Comparison of ENCODE assay signal across 8 mouse cellular contexts in genomic region chr7:119794251-119794638, GRCm38 (mm10). TPM values are rescaled to one million over a fixed set of nuclear protein-coding genes. Genes with fewer than 3 reads are reported as not detected.
DNase-seq lines count a peak whose midpoint lies in the region; ATAC-seq lines count a peak whose summit lies in the region.

No protein-coding gene starts in this region.

- peaks cover 11% of the 10 kb centered on the region for H3K36me3 ChIP-seq in limb, embryonic 13.5 days
- H3K36me3 ChIP-seq in neural tube, embryonic 13.5 days: peaks cover 8% of the 10 kb centered on the region

- H3K9me3 ChIP-seq in limb, embryonic 13.5 days: no peaks in the 10 kb centered on the region
- H3K9me3 ChIP-seq in neural tube, embryonic 13.5 days: no peaks in the 10 kb centered on the region

- 0% methylated on average over 21 of the region's 21 CpGs for WGBS in limb, embryonic 13.5 days
- WGBS in neural tube, embryonic 13.5 days: under 1% methylated on average over 21 of the region's 21 CpGs

- ATAC-seq in erythroid progenitor cell, adult 5-6 weeks (replicated peaks; ENCODE audit: low FRiP score, poor library complexity, severe bottlenecking): peak; percentile 79
- ATAC-seq in limb, embryonic 13.5 days (ENCODE audit: low FRiP score, low read depth): peak; percentile 75; the same call in 1 of the 2 replicates
- peak; percentile 57 for ATAC-seq in neural tube, embryonic 13.5 days (ENCODE audit: low read depth)

- H3K9ac ChIP-seq in limb, embryonic 13.5 days: peak overlapping the region; percentile 84
- H3K9ac ChIP-seq in neural tube, embryonic 13.5 days: peak overlapping the region; percentile 85

- DNase-seq in right cerebral cortex, postnatal 14 days: peak; percentile 3
- no peak for DNase-seq in right cerebral cortex, adult 2 months (ENCODE audit: low spot score in 2 of 2)
- no peak for DNase-seq in gastrocnemius, postnatal 10 days
- DNase-seq in layer of hippocampus, adult 18-20 months (ENCODE audit: low spot score in 2 of 2): no peak
- DNase-seq in ovary, postnatal 14 days (ENCODE audit: low spot score): no peak

- peak overlapping the region; percentile 71 for H3K4me3 ChIP-seq in limb, embryonic 13.5 days
- peak overlapping the region; percentile 72 for H3K4me3 ChIP-seq in neural tube, embryonic 13.5 days

- peak overlapping the region; percentile 81 for H3K27ac ChIP-seq in limb, embryonic 13.5 days
- peak overlapping the region; percentile 70 for H3K27ac ChIP-seq in neural tube, embryonic 13.5 days (replicated peaks)

- peak overlapping the region; percentile 82 for H3K4me2 ChIP-seq in limb, embryonic 13.5 days (replicated peaks)
- H3K4me2 ChIP-seq in neural tube, embryonic 13.5 days: peak overlapping the region; percentile 88

- H3K4me1 ChIP-seq in limb, embryonic 13.5 days: peaks cover 14% of the 10 kb centered on the region
- peaks cover 18% of the 10 kb centered on the region for H3K4me1 ChIP-seq in neural tube, embryonic 13.5 days (replicated peaks)

- H3K27me3 ChIP-seq in limb, embryonic 13.5 days: no peaks in the 10 kb centered on the region
- no peaks in the 10 kb centered on the region for H3K27me3 ChIP-seq in neural tube, embryonic 13.5 days

RNA-seq across cellular contexts. Expression of gene Eri2, which starts 0.4 kb away (rescaled TPM):
- total RNA-seq in erythroid progenitor cell, adult 5-6 weeks (2015; ENCODE audit: low replicate concordance): 15.5 and 21.6 TPM in 2 replicates
- 9.4 and 24.1 TPM in 2 replicates for total RNA-seq in erythroid progenitor cell, adult 5-6 weeks (2017; ENCODE audit: low replicate concordance)
- polyA plus RNA-seq in limb, embryonic 13.5 days (2015; fragmentation: Nextera tagmentation; extraction: Ambion mirVana): 23.4 and 26.2 TPM in 2 replicates
- 18.1 and 19.6 TPM in 2 replicates for polyA plus RNA-seq in neural tube, embryonic 13.5 days (2015; fragmentation: Nextera tagmentation; extraction: Ambion mirVana)
- 1 to 10 TPM; 3.1 to 3.2 TPM for total RNA-seq in gastrocnemius, postnatal 10 days (2021)
- 1 to 10 TPM; 8.2 to 9.0 TPM for total RNA-seq in layer of hippocampus, adult 18-20 months (2021)

RNA-seq across cellular contexts. Expression of gene Rexo5, which starts 0.4 kb away (rescaled TPM):
- 21.3 and 31.0 TPM in 2 replicates for total RNA-seq in erythroid progenitor cell, adult 5-6 weeks (2015; ENCODE audit: low replicate concordance)
- total RNA-seq in erythroid progenitor cell, adult 5-6 weeks (2017; ENCODE audit: low replicate concordance): 77.3 and 78.6 TPM in 2 replicates
- 24.8 and 26.2 TPM in 2 replicates for polyA plus RNA-seq in limb, embryonic 13.5 days (2015; fragmentation: Nextera tagmentation; extraction: Ambion mirVana)
- 12.7 and 13.4 TPM in 2 replicates for polyA plus RNA-seq in neural tube, embryonic 13.5 days (2015; fragmentation: Nextera tagmentation; extraction: Ambion mirVana)
- 1 to 10 TPM; 1.9 to 2.9 TPM for total RNA-seq in gastrocnemius, postnatal 10 days (2021)
- total RNA-seq in layer of hippocampus, adult 18-20 months (2021): under 1 TPM; 0.74 to 0.97 TPM

RNA-seq across cellular contexts. Expression of gene Acsm3, which starts 33.5 kb away (rescaled TPM):
- total RNA-seq in erythroid progenitor cell, adult 5-6 weeks (2015; ENCODE audit: low replicate concordance): not detected in 2 replicates
- total RNA-seq in erythroid progenitor cell, adult 5-6 weeks (2017; ENCODE audit: low replicate concordance): not detected in 2 replicates
- 0.32 and 0.41 TPM in 2 replicates for polyA plus RNA-seq in limb, embryonic 13.5 days (2015; fragmentation: Nextera tagmentation; extraction: Ambion mirVana)
- 0.29 and 0.38 TPM in 2 replicates for polyA plus RNA-seq in neural tube, embryonic 13.5 days (2015; fragmentation: Nextera tagmentation; extraction: Ambion mirVana)
- total RNA-seq in gastrocnemius, postnatal 10 days (2021): under 1 TPM in 1 of 2 experiments, not detected in 1; 0.14 TPM
- not detected for total RNA-seq in layer of hippocampus, adult 18-20 months (2021)

Comparison
In these comparisons a context has a peak if more than half of its experiments do, and no peak if none do; other contexts are left out.
1. RNA of gene Rexo5, which starts 0.4 kb away (total RNA-seq): 21.3 to 78.6 TPM in erythroid progenitor cell, adult 5-6 weeks; 1.9 to 2.9 TPM in gastrocnemius, postnatal 10 days and 0.74 to 0.97 TPM in layer of hippocampus, adult 18-20 months; every median in the first group is over 4 times any median in the second.
2. Peak in every context shown above with its lines, with median percentiles within 50 percentile points of each other: ATAC-seq.